Mouse (Mus musculus): ENCODE measurements around the gene Cxcl10. TPM values are rescaled to one million over a fixed set of nuclear protein-coding genes. Genes with fewer than 3 reads are reported as not detected.

The Cxcl10 gene
- polyA plus RNA-seq, 1 experiment from 2014 or later: 0.23 TPM

Other genes with a start within 250 kb of the Cxcl10 start
- gene Uso1, start 211.0 kb downstream of the Cxcl10 start, polyA plus RNA-seq (2014; fragmentation: Nextera tagmentation; extraction: Ambion mirVana): 24.2 and 25.7 TPM in 2 replicates
- gene U90926, start 133.5 kb downstream of the Cxcl10 start, polyA plus RNA-seq (2014; fragmentation: Nextera tagmentation; extraction: Ambion mirVana): not detected in 2 replicates
- gene Ppef2, start 92.6 kb downstream of the Cxcl10 start, polyA plus RNA-seq (2014; fragmentation: Nextera tagmentation; extraction: Ambion mirVana): not detected in 2 replicates
- gene Naaa, start 70.7 kb downstream of the Cxcl10 start, polyA plus RNA-seq (2014; fragmentation: Nextera tagmentation; extraction: Ambion mirVana): 3.6 and 4.0 TPM in 2 replicates
- 36.8 and 40.2 TPM in 2 replicates for gene Sdad1, start 38.4 kb downstream of the Cxcl10 start, polyA plus RNA-seq (2014; fragmentation: Nextera tagmentation; extraction: Ambion mirVana)
- gene Cxcl9, start 20.8 kb downstream of the Cxcl10 start, polyA plus RNA-seq (2014; fragmentation: Nextera tagmentation; extraction: Ambion mirVana): not detected in 2 replicates
- 0.75 and 1.0 TPM in 2 replicates for gene Art3, start 17.1 kb downstream of the Cxcl10 start, polyA plus RNA-seq (2014; fragmentation: Nextera tagmentation; extraction: Ambion mirVana)
- gene Nup54, start 86.3 kb upstream of the Cxcl10 start, polyA plus RNA-seq (2014; fragmentation: Nextera tagmentation; extraction: Ambion mirVana): 65.9 and 70.5 TPM in 2 replicates
- gene Scarb2, start 157.9 kb upstream of the Cxcl10 start, polyA plus RNA-seq (2014; fragmentation: Nextera tagmentation; extraction: Ambion mirVana): 10.4 and 10.5 TPM in 2 replicates
- gene Fam47e, start 206.2 kb upstream of the Cxcl10 start, polyA plus RNA-seq (2014; fragmentation: Nextera tagmentation; extraction: Ambion mirVana): not detected in 2 replicates

Data from forebrain, embryonic 11.5 days (tissue).